Mouse (Mus musculus) heart, adult 2 months (tissue): ENCODE data around the gene Klhl40.

Experiments
- CTCF ChIP-seq: fragments of 200-600 bp; IDR thresholded peaks from 2 replicates; pipeline ENCODE4 v1.8.1; 2022; ENCODE audit warnings: antibody characterized with exemption, mild to moderate bottlenecking, moderate library complexity
- EP300 ChIP-seq: fragments of 200-500 bp; IDR thresholded peaks from 2 replicates; pipeline ENCODE4 v1.6.1; 2011; ENCODE audit warnings: low read depth, low read length, control low read depth; ENCODE audit not compliant: insufficient read depth
- POLR2A ChIP-seq: fragments of 200-500 bp; IDR thresholded peaks from 2 replicates; pipeline ENCODE4 v1.6.1; 2011; ENCODE audit warnings: mild to moderate bottlenecking, low read depth, low read length, control low read depth; ENCODE audit not compliant: insufficient read depth

- TF ChIP-seq CTCF (no peak), POLR2A (peak; percentile 30; the same call in 1 of the 2 replicates), EP300 (no peak)
These were observed at the start of gene Klhl40 for GRCm38 (mm10) chr9:121777484-121778065.
